Mouse (Mus musculus): ENCODE measurements around the gene Neurl4.
"Not testable (repeated sequence)": the region's sequence is repeated elsewhere in the genome, so short reads cannot be mapped to it uniquely, and the experiment has no call there.

The Neurl4 gene

GRCm38 (mm10) chr11:69914372-69914764 lies 13.5 kb downstream of the Neurl4 start:
- no peak for DNase-seq

- DNase-seq: no peak
Measured at GRCm38 (mm10) chr11:69914917-69915430, 14.1 kb downstream of the Neurl4 start.

- DNase-seq: no peak
Measured at GRCm38 (mm10) chr11:69915667-69916627, 15.1 kb downstream of the Neurl4 start.

- DNase-seq: not testable (repeated sequence)
Measured at GRCm38 (mm10) chr11:69916652-69917378, 15.9 kb downstream of the Neurl4 start.

- no peak for DNase-seq
Measured at GRCm38 (mm10) chr11:69917379-69917948, 16.6 kb downstream of the Neurl4 start.

- no peak for DNase-seq
Measured at GRCm38 (mm10) chr11:69918118-69918517, 17.2 kb downstream of the Neurl4 start.

GRCm38 (mm10) chr11:69919053-69919452 lies 18.2 kb downstream of the Neurl4 start:
- no peak for DNase-seq

GRCm38 (mm10) chr11:69919661-69920265 lies 18.9 kb downstream of the Neurl4 start:
- DNase-seq: peak; percentile 42

GRCm38 (mm10) chr11:69920266-69921031 lies 19.6 kb downstream of the Neurl4 start:
- DNase-seq: no peak

- DNase-seq: peak; percentile 100
Measured at GRCm38 (mm10) chr11:69921114-69922011, 20.5 kb downstream of the Neurl4 start, which contains the start of gene Eif5a. Eif5a (minus strand) TSS chr11:69921958.

GRCm38 (mm10) chr11:69922012-69922756 lies 21.3 kb downstream of the Neurl4 start:
- DNase-seq: no peak

GRCm38 (mm10) chr11:69922796-69923195 lies 21.9 kb downstream of the Neurl4 start:
- DNase-seq: no peak

GRCm38 (mm10) chr11:69927501-69927900 lies 26.6 kb downstream of the Neurl4 start:
- no peak for DNase-seq

- DNase-seq: no peak
Measured at GRCm38 (mm10) chr11:69929712-69930111, 28.8 kb downstream of the Neurl4 start.

- not testable (repeated sequence) for DNase-seq
Measured at GRCm38 (mm10) chr11:69930176-69930575, 29.3 kb downstream of the Neurl4 start.

- no peak for DNase-seq
Measured at GRCm38 (mm10) chr11:69930967-69931537, 30.2 kb downstream of the Neurl4 start.

GRCm38 (mm10) chr11:69931769-69932168 lies 30.9 kb downstream of the Neurl4 start:
- no peak for DNase-seq

- DNase-seq: no peak
Measured at GRCm38 (mm10) chr11:69932254-69932653, 31.4 kb downstream of the Neurl4 start.

- no peak for DNase-seq
Measured at GRCm38 (mm10) chr11:69933066-69933465, 32.2 kb downstream of the Neurl4 start.

- peak; percentile 84 for DNase-seq
Measured at GRCm38 (mm10) chr11:69934169-69934568, 33.3 kb downstream of the Neurl4 start.
